Mouse (Mus musculus) CD4-positive helper T cell, adult 2 months (primary cell): ENCODE results near the gene Defa36.
"Not testable (repeated sequence)": the region's sequence is repeated elsewhere in the genome, so short reads cannot be mapped to it uniquely, and the experiment has no call there.

ENCODE experiments used
- DNase-seq: peaks from one replicate; pipeline ENCODE4 v3.0.0-alpha.2; 2012; ENCODE audit warnings: low read depth, missing footprints, low spot score

The Defa36 gene

GRCm38 (mm10) chr8:21427111-21427510, at the start of gene Defa36:
Gene Defa36 (plus strand): TSS chr8:21427411.
- not testable (repeated sequence) for DNase-seq

GRCm38 (mm10) chr8:21378215-21378614, 49.0 kb upstream of the Defa36 start, which contains the start of gene Defa2:
Gene Defa2 (plus strand): TSS chr8:21378515.
- DNase-seq: not testable (repeated sequence)

- not testable (repeated sequence) for DNase-seq
Measured at GRCm38 (mm10) chr8:21391511-21391910, 35.7 kb upstream of the Defa36 start, which contains the start of gene Defa33. Gene Defa33 (plus strand): TSS chr8:21391811.

- DNase-seq: not testable (repeated sequence)
Measured at GRCm38 (mm10) chr8:21456460-21456859, 29.2 kb downstream of the Defa36 start, which contains the start of gene Gm7849. Gene Gm7849 (minus strand): TSS chr8:21456560.
